Mouse (Mus musculus): ENCODE results near the gene Cxcl17.

DNA sequence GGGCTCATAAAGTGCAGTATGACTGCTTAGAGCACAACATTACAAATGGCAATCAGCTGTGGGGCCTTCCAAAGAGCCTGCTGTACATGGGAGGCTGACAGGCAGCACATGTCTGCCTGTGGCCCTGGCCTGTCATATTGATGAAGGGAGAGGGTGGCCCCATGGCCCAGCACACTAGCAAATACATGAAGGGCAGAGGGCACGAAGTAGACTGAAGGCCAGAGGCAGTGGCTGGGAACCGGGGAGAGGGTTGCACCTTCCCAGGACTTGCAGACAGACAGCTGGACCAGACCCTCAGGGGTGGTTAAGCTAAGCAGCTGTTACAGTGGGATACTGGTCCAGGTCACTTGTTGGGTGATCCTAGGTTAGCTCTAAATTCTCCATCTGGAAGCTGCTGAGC is 21.7 kb downstream of the Cxcl17 start:
- TF ChIP-seq CTCF (IDR thresholded peaks at IDR 0.05; ENCODE audit: low read depth, low read length) = no peak
- no peak for TF ChIP-seq POLR2A (IDR thresholded peaks at IDR 0.05; ENCODE audit: extremely low read depth, insufficient read depth, low read length)
